Mouse (Mus musculus) neural tube, embryonic 14.5 days (tissue): Measurements from ENCODE around the gene Cts8. TPM values are rescaled to one million over a fixed set of nuclear protein-coding genes. Genes with fewer than 3 reads are reported as not detected.

Experiments
- ATAC-seq: fragments of 200-750 bp; cut with Nextera tagmentation; 2 replicates; pipeline ENCODE4 v1.8.0; 2017; ENCODE audit warnings: low read depth, mild to moderate bottlenecking, moderate TSS enrichment, moderate library complexity
- H3K27ac ChIP-seq: fragments of 300-500 bp; sonication (generic); 2 replicates; pipeline ENCODE4 v1.5.1; 2014; ENCODE audit warnings: low read depth, mild to moderate bottlenecking, control low read depth, low read length, moderate library complexity, mixed read lengths
- H3K27me3 ChIP-seq: fragments of 300-500 bp; sonication (generic); 2 replicates; pipeline ENCODE4 v1.6.1; 2014; ENCODE audit warnings: low read length; ENCODE audit not compliant: control insufficient read depth, insufficient read depth
- H3K36me3 ChIP-seq: fragments of 300-500 bp; sonication (generic); 2 replicates; pipeline ENCODE4 v1.6.1; 2014; ENCODE audit warnings: low read length, mixed read lengths; ENCODE audit not compliant: control insufficient read depth, insufficient read depth
- H3K4me1 ChIP-seq: fragments of 300-500 bp; sonication (generic); 2 replicates; pipeline ENCODE4 v1.6.1; 2014; ENCODE audit warnings: low read length; ENCODE audit not compliant: control insufficient read depth, insufficient read depth
- H3K4me2 ChIP-seq: fragments of 300-500 bp; sonication (generic); 2 replicates; pipeline ENCODE4 v1.6.1; 2014; ENCODE audit warnings: mild to moderate bottlenecking, low read depth, low read length, control low read depth
- H3K4me3 ChIP-seq: fragments of 300-500 bp; sonication (generic); 2 replicates; pipeline ENCODE4 v1.5.1; 2014; ENCODE audit warnings: low read depth, low read length, control low read depth, mixed read lengths
- H3K9ac ChIP-seq: fragments of 300-500 bp; sonication (generic); replicated peaks from 2 replicates; pipeline ENCODE4 v1.6.1; 2014; ENCODE audit warnings: low read depth, mild to moderate bottlenecking, control low read depth, low read length, mixed read lengths
- H3K9me3 ChIP-seq: fragments of 300-500 bp; sonication (generic); 2 replicates; pipeline ENCODE4 v1.6.1; 2016; ENCODE audit warnings: low read length; ENCODE audit not compliant: control insufficient read depth
- WGBS: fragments of 180-500 bp; shearing (Covaris S2); extraction: QIAGEN DNeasy Blood & Tissue Kit; methylation state at CpG from one replicate; pipeline ENCODE4 v1.1.7; 2014; 5-methylcytosine and 5-hydroxymethylcytosine counted together
- polyA plus RNA-seq: library from polyadenylated mRNA; unstranded; fragments of >200 nt; fragmentation: Nextera tagmentation; extraction: Ambion mirVana; gene quantifications from 2 replicates; pipeline ENCODE4 v1.2.1, GENCODE M21; 2014

Cts8 gene
- polyA plus RNA-seq, result not detected in 2 replicates

DNA sequence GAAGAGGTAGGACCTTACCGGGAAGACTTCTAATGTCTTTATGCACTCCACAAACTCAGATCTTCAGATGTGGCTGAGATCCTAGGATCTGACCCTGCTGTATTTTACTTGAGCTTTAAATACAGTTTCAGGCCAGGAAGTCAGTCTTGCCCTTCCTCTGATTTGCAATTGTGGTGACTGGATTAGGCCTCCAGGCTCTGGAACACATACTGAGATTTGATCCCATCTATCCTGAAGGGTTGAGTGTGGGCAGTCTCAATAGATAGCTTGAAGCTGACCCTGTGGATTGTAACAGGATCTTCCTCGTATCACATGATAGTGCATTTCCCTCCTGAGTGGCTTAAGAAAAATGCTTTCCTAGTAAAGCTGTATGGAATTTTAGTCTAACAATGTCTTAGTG is at the start of gene Cts8:
Gene Cts8 (minus strand): TSS at position 101 of the 400 bp plus-strand sequence.
- WGBS, result 90% methylated on average over 2 of the region's 2 CpGs

DNA sequence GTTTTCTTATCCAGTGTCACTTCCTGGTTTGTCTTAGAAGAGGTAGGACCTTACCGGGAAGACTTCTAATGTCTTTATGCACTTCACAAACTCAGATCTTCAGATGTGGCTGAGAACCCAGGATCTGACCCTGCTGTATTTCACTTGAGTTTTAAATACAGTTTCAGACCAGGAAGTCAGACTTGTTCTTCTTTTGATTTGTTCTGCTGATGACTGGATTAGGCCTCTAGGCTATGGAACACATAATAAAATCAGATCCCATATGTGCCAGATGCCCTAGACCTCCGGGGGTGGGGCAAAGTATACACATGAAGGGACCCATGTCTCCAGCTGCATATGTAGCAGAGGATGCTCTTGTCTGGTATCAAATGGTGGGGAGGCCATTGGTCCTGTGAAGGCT is 33.6 kb upstream of the Cts8 start, which contains the start of gene Gm49398:
Gene Gm49398 (minus strand): TSS at position 101 of the 400 bp plus-strand sequence.
- Histone ChIP-seq H3K27ac (no peak within 1 kb of the TSS), H3K9me3 (peaks cover 5% of the 10 kb centered on the region; the same call in 1 of the 2 replicates), H3K36me3 (no peaks in the 10 kb centered on the region), H3K27me3 (no peaks in the 10 kb centered on the region), H3K4me3 (no peak within 1 kb of the TSS), H3K4me1 (no peaks in the 10 kb centered on the region), H3K4me2 (no peak within 1 kb of the TSS), H3K9ac (no peak within 1 kb of the TSS)
- WGBS, result 84% methylated on average over 2 of the region's 2 CpGs
- ATAC-seq, result no peak

More for the DNA sequence above, at the start of gene Cts8:
- Histone ChIP-seq H3K4me3 (no peak within 1 kb of the TSS), H3K4me1 (no peaks in the 10 kb centered on the region), H3K4me2 (no peak within 1 kb of the TSS), H3K27me3 (no peaks in the 10 kb centered on the region), H3K27ac (no peak within 1 kb of the TSS), H3K9me3 (peaks cover 2% of the 10 kb centered on the region; the same call in 1 of the 2 replicates), H3K36me3 (no peaks in the 10 kb centered on the region), H3K9ac (no peak within 1 kb of the TSS)
- ATAC-seq, result no peak

DNA sequence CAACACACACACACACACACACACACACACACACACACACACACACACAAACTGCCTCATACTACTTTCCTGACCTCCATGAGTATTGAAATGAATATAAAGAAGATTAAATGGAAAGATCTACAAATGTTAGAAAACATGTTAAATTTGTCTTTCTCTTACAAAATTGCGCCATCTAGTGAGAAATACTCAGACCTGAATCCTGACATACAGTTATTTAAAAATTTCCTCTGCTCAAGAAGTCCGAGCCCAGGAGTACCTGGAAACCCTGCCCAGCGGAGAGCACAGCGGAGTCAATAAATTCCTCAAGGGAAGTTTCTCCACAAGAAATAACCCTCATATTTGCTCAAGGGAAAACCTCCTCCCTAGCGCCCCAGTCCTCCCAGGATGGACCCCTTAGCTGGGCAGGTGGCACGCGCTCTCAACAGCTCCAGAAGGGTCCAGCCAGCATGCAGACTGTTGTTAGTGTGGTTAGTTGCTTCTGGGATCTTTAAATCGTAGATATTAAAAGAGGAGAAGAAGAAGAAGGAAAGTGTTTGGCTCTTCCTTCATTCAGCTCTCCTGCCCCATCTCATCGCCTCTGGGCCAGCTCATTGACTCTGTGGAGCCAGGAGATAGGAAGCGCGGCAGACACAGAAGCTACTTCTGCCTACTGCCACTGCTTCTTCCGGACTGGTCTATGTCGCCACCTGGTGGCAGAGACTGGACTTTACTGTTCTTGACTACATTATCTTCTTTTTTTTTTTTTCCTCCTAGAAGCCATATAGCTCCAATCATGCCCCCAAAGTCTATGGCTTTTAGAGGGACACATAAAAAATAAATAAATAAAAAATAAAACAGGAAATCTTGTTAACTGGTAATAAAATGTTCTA is 13.8 kb downstream of the Cts8 start:
- WGBS, result 65% methylated on average over 13 of the region's 13 CpGs
- no peak for ATAC-seq
- Histone ChIP-seq H3K9ac (no peak overlapping the region), H3K4me1 (no peaks in the 10 kb centered on the region), H3K27me3 (no peaks in the 10 kb centered on the region), H3K36me3 (no peaks in the 10 kb centered on the region), H3K4me2 (no peak overlapping the region), H3K27ac (no peak overlapping the region), H3K4me3 (no peak overlapping the region), H3K9me3 (0 out of 2 replicates have a peak, but pooled peaks cover 4% of the 10 kb centered on the region)

DNA sequence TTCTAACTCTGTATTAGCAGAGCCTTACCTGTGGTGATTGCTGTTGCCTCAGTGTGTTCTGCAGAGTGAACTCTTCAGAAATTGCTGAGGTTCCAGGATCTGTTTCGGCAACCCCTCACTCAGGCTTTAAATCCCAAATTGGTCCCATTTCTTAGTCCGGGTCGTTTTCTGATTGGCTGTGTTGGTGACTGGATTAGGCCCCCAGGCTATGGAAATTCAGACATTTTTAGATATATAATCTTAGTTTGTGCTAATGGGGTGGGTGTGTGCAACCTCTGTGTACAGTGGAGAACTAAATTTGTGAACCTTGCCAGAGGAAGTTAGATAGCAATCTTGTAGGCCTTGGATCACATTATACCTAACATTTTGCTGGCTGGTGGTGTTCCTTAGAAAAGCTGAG is 51.8 kb downstream of the Cts8 start, which contains the start of gene Cts6:
Gene Cts6 (minus strand): TSS at position 101 of the 400 bp plus-strand sequence.
- Histone ChIP-seq H3K27ac (no peak within 1 kb of the TSS), H3K9ac (no peak within 1 kb of the TSS), H3K36me3 (no peaks in the 10 kb centered on the region), H3K4me2 (no peak within 1 kb of the TSS), H3K27me3 (no peaks in the 10 kb centered on the region), H3K9me3 (peaks cover 12% of the 10 kb centered on the region; the same call in 1 of the 2 replicates), H3K4me3 (no peak within 1 kb of the TSS), H3K4me1 (no peaks in the 10 kb centered on the region)
- 94% methylated on average over 3 of the region's 3 CpGs for WGBS
- ATAC-seq, result no peak

Other genes starting within 250 kb of the Cts8 start
- gene Ctsj, start 249.4 kb downstream of the Cts8 start, polyA plus RNA-seq, result not detected in 2 replicates
- not detected in 2 replicates for gene Ctsq, start 214.7 kb downstream of the Cts8 start, polyA plus RNA-seq
- gene Ctsr, start 91.1 kb downstream of the Cts8 start, polyA plus RNA-seq, result not detected in 2 replicates
- not detected in 2 replicates for gene Cts6, start 51.9 kb downstream of the Cts8 start, polyA plus RNA-seq
- gene Gm49398, start 33.5 kb upstream of the Cts8 start, polyA plus RNA-seq, result not detected in 2 replicates
- gene Cts7, start 102.8 kb upstream of the Cts8 start, polyA plus RNA-seq, result not detected in 2 replicates